Mouse (Mus musculus): ENCODE results near the gene Fbll1.
"Not testable (repeated sequence)": the region's sequence is repeated elsewhere in the genome, so short reads cannot be mapped to it uniquely, and the experiment has no call there.

Gene Fbll1

GRCm38 (mm10) chr11:35798874-35799273 lies at the start of gene Fbll1:
TSS of gene Fbll1 (minus strand) at chr11:35798884.
- DNase-seq (ENCODE audit: low spot score in 2 of 2) = no peak

GRCm38 (mm10) chr11:35844299-35844698 lies 45.6 kb upstream of the Fbll1 start:
- DNase-seq (ENCODE audit: low spot score in 2 of 2) = no peak

DNA sequence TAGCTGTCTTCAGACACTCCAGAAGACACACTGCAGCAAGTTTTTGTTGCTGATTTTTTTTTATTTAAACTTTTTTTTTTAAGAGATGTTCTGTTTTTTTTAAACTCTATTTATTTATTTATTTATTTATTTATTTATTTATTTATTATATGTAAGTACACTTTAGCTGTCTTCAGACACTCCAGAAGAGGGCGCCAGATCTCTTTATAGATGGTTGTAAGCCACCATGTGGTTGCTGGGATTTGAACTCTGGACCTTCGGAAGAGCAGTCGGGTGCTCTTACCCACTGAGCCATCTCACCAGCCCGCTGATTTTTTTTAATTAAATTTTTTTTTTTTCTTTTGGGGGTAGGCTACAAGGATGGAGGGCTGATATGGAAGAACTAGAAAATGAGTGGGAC lies 43.9 kb upstream of the Fbll1 start:
- DNase-seq (ENCODE audit: low spot score in 2 of 2) = not testable (repeated sequence)

- DNase-seq (ENCODE audit: low spot score in 2 of 2) = no peak
These were observed 43.1 kb upstream of the Fbll1 start for GRCm38 (mm10) chr11:35841738-35842325.

DNA sequence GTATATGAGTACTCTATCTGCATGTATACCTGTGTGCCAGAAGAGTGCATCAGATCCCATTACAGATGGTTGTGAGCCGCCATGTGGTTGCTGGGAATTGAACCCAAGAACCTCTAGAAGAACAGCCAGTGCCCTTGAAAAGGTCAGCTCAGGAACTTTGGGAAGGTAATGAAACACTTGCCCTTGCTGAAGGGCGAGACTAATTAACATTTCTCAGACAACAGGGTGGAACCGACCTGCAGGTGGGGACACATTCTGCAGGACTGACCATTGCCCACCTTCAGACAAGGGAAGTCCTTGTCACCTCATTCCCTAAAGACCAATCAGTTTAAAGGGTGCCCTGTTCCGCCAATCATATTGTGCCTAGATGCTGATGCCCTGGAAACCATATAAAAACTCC lies 42.1 kb upstream of the Fbll1 start:
- DNase-seq (ENCODE audit: low spot score in 2 of 2) = not testable (repeated sequence)

- DNase-seq (ENCODE audit: low spot score in 2 of 2) = no peak
These were observed 41.6 kb upstream of the Fbll1 start for GRCm38 (mm10) chr11:35840282-35840681.

DNA sequence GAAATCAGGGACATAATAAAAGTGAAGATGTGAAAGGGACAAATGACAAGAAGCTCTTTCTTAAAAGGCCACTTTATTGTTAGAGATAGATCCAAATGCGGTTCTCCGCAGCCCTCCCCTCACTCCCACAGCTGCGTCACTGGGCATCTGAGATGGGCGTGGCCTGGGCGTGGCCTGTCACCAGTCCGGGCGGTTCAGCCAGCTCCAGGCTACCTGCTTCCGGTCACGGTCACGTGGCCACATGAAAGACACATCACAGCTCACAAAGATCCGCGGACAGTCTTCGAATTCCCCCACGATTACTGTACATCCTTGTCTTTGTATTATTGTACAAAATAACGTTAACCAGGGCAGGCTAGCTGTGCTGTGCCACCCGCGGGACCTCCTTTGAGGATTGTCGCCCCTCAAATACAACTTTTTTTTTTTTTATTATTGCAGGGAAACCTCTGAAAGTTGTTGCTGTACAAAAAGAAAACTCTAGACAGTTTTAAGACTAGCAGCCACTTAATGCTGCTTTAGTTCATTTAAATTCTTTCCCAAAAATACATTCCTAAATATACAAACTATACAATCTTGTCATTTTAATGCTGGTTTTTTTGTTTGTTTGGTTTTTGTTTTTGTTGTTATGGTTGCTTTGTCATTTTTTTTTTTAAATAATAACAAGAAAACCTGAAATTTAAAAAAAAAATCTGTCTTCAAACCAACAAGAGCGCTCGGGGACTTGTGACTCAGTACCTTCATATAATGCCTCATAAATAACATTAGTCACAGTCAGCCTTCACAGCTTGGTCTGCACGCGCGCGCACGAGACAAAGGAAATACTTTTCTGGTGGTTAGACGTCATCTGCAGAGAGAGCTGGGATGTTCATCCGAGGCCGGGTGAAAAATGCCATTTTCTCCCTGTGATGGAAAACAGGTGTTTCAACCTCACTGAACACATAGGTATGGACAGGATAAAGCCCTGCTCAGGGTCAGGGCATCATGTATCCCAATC lies 40.0 kb upstream of the Fbll1 start:
- DNase-seq (ENCODE audit: low spot score in 2 of 2) = peak; percentile 88 to 91

DNA sequence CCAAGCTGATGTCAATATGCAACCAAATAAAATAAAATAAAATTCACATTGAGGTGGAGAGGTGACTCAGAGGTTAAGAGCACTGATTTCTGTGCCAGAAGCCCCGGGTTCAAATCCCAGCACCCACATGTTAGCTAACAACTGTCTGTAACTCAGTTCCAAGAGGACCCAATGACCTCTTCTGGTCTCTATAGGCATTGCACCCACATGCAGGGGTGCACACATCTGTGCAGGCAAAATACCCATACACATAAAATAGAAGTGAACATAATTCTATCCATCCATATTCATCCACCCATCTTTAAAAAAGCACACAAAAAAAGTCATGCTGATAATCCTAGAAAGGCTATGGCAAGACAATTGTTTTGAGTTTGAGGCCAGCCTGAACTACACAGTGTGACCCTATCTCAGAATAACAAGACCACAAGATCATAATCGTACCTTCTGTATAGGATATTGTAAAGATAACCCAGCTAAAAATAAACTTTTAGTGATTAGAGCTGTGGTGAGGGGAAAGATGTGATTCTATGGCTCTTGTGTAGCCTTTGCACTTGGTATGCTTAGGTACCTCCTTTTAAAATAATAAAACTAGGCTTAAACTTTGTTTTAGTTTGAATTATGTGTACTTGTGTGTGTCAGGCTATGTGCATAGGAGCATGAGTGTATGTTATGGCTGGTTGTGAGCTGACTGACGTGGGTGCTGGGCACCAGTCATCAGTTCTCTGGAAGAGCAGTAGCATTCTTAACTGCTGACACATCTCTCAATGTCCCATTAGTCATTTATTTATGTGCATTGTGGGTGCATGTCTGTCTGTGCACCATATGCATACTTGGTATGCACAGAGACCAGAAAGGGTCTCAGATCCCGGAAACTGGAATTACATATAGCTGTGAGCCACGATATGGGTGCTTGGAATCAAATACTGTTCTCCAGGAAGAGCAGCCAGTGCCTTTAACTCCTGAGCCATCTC lies 38.8 kb upstream of the Fbll1 start:
- no peak for DNase-seq (ENCODE audit: low spot score in 2 of 2)

- DNase-seq (ENCODE audit: low spot score in 2 of 2) = peak; percentile 92 to 94
These were observed 35.5 kb upstream of the Fbll1 start, which contains the start of gene Rars for GRCm38 (mm10) chr11:35834022-35834760. TSS of gene Rars (minus strand) at chr11:35834506.

DNA sequence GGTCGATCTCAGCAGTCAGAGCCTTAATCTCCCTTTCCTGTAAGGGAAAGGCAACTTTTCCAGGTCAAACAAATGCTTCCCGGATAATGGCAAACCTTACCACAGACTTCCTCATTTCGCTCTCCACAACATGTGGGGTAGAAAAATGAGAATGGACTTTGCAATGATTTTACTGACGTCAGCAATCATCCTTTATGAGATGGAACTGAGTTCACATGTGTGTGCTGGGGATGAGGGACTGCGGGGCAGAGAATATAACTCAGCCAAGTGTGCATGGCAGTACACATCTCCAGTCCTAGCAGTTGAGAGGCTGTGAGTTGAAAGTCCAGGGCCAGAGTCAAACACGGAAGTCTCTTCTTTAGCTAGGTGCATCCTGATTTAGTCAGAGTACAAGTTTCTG lies 34.6 kb upstream of the Fbll1 start:
- no peak for DNase-seq (ENCODE audit: low spot score in 2 of 2)

- no peak for DNase-seq (ENCODE audit: low spot score in 2 of 2)
These were observed 33.5 kb upstream of the Fbll1 start for GRCm38 (mm10) chr11:35832139-35832538.

DNA sequence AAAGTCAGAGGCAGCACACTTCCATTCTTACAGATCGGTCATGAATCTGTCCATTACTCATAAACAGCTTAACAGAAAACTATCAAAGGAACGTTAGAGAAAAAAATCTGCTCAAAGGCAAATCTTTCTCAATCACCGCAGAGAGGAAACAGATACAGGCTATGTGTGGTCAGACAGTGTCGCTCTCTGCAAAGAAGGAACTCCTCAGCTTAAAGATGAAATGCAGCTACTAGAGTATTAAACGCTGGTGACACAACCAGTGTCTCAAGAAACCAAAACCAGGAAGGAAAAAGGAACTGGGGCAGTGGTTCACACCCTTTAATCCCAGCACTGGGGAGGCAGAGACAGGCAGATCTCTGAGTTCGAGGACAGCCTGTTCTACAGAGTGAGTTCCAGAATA lies 29.0 kb upstream of the Fbll1 start:
- DNase-seq (ENCODE audit: low spot score in 2 of 2) = no peak

DNA sequence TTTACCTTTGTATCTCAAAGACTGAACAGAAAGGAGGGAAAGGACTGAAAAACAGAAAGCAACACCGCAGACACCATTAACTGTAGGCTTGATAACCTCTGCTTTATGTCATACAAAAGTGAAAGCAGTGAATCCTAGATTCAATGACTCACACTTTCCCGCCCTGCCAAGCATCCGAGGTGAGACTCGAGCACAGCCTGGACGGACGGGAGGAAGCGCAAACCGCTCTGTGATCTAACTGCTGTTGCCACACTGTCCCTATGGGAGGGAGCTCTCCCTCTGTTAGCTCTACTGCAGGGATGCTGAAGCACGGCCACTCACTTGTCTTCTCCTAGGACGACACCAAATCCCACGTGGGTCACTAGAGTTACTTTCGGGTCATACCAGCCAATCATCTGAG lies 17.6 kb upstream of the Fbll1 start:
- DNase-seq (ENCODE audit: low spot score in 2 of 2) = no peak

- no peak for DNase-seq (ENCODE audit: low spot score in 2 of 2)
These were observed 12.8 kb upstream of the Fbll1 start for GRCm38 (mm10) chr11:35811458-35811857.

GRCm38 (mm10) chr11:35801332-35801731 lies 2.6 kb upstream of the Fbll1 start:
- no peak for DNase-seq (ENCODE audit: low spot score in 2 of 2)

DNA sequence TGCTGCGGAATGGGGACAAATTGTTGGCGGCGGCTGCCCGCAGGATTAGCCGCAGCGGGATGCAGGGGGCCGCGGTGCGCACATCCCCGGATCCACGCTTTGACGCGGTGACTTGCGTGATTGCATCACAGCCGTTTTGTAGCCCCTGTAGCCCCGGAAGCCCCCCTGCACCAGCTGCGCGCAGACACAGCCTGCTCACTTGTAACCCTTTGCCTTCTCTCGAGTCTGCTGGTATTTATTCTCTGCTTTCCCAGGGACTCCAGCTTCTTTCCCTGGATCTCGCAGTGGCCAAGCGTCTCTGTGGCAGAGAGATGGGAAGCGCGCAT lies 226 bp downstream of the Fbll1 start:
- no peak for DNase-seq (ENCODE audit: low spot score in 2 of 2)

GRCm38 (mm10) chr11:35797751-35798494 lies 761 bp downstream of the Fbll1 start:
- no peak for DNase-seq (ENCODE audit: low spot score in 2 of 2)

- DNase-seq (ENCODE audit: low spot score in 2 of 2) = not testable (repeated sequence)
These were observed 5.9 kb downstream of the Fbll1 start for GRCm38 (mm10) chr11:35792800-35793199.

GRCm38 (mm10) chr11:35788443-35788842 lies 10.2 kb downstream of the Fbll1 start:
- DNase-seq (ENCODE audit: low spot score in 2 of 2) = no peak

- no peak for DNase-seq (ENCODE audit: low spot score in 2 of 2)
These were observed 14.1 kb downstream of the Fbll1 start for GRCm38 (mm10) chr11:35784537-35784936.
